Mouse (Mus musculus) thymus, postnatal 4 days (tissue): ENCODE measurements around the gene Mcf2.
A peak's percentile ranks its signal among the peaks of the same experiment; 100 is the strongest.

Experiments used
- DNase-seq: peaks from one replicate; pipeline ENCODE4 v3.0.0; 2021

Gene Mcf2

GRCm38 (mm10) chrX:60178744-60179458 lies at the start of gene Mcf2:
TSS of gene Mcf2 (minus strand) at chrX:60179089.
- DNase-seq, result no peak

GRCm38 (mm10) chrX:60187726-60188125 lies 8.8 kb upstream of the Mcf2 start:
- DNase-seq, result no peak

GRCm38 (mm10) chrX:60182611-60183010 lies 3.7 kb upstream of the Mcf2 start:
- no peak for DNase-seq

- no peak for DNase-seq
These were observed 705 bp downstream of the Mcf2 start for GRCm38 (mm10) chrX:60178025-60178743.

DNA sequence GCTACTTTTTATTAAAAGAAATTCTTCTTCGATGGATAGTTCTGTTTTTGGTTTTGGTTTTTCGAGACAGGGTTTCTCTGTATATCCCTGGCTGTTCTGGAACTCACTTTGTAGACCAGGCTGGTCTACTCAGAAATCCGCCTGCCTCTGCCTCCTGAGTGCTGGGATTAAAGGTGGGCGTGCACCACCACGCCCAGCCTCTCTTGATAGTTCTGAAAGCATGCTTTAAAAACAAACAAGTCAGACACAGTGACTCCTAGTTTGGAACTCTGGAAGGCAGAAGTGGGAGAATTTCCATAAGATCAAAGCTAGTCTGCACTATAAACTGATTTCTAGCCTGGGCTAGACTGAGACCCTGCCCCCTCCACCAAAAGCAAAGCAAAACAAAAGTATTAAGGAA lies 8.8 kb downstream of the Mcf2 start:
- DNase-seq, result no peak

DNA sequence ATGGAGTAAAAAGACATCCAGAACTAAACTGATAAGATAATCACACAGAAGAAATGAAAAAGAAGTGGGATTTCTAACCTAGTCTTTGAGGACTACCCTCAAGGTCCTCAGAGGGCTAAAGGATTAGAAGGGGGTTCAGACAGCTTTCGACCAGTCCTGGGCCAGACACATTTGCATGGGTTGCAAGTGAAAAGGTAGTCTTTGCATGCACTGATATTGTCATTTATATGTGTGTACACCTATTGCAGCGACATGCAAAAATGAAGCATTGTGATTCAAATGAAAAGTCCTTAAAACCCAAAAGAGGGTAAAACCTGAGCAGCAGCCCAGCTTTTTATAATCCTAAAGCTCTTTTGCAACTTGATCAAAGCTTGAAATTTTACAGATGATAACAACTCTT lies 9.4 kb downstream of the Mcf2 start:
- DNase-seq, result no peak

- no peak for DNase-seq
These were observed 10.1 kb downstream of the Mcf2 start for GRCm38 (mm10) chrX:60168796-60169195.

GRCm38 (mm10) chrX:60147268-60147974 lies 31.5 kb downstream of the Mcf2 start:
- no peak for DNase-seq

GRCm38 (mm10) chrX:60075359-60075758 lies 103.5 kb downstream of the Mcf2 start:
- DNase-seq, result no peak

GRCm38 (mm10) chrX:60055185-60055584 lies 123.7 kb downstream of the Mcf2 start:
- DNase-seq, result no peak

- no peak for DNase-seq
These were observed 124.1 kb downstream of the Mcf2 start for GRCm38 (mm10) chrX:60054745-60055144.

DNA sequence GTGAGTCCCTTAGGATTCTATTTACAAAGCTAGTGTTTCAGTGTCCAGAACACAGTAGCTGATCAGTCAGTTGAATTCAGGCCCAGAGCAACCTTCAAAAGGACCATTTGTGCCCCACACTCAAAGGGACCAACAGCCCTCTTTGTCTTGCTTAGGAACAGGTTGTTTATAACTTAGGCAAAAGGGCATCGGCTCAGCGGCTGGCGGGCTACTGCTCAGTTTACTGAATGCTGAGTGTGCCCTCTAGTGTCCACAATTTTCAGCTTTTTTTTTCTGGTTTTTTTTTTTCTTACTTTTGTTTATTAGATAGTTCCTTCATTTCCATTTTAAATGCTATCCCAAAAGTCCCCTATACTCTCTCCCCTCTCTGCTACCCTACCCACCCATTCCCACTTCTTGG lies 152.2 kb downstream of the Mcf2 start:
- DNase-seq, result peak; percentile 25

GRCm38 (mm10) chrX:60021595-60021994 lies 157.3 kb downstream of the Mcf2 start:
- no peak for DNase-seq

DNA sequence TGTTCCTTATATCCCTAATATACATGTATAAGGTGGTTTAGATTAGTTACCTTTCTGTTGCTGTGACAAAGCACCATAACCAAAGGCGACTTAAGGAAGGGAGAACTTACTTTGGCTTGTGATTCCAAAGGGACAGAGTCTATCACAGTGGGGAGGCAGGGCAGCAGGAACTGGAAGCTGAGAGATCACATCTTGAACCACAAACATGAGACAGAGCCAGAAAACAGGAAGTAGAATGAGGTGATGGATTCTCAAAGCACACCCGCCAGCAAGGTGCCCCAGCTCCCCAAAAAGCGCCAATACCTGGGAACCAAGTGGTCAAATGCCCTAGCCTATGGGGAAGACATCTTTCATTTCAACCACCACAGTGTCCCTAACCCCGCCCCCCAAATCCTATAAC lies 157.9 kb downstream of the Mcf2 start:
- DNase-seq, result no peak

GRCm38 (mm10) chrX:60014588-60014987 lies 164.3 kb downstream of the Mcf2 start:
- DNase-seq, result no peak

- peak; percentile 47 for DNase-seq
These were observed 165.7 kb downstream of the Mcf2 start for GRCm38 (mm10) chrX:60013084-60013676.
